Mouse (Mus musculus): ENCODE data around the gene Klhl7.

The Klhl7 gene

DNA sequence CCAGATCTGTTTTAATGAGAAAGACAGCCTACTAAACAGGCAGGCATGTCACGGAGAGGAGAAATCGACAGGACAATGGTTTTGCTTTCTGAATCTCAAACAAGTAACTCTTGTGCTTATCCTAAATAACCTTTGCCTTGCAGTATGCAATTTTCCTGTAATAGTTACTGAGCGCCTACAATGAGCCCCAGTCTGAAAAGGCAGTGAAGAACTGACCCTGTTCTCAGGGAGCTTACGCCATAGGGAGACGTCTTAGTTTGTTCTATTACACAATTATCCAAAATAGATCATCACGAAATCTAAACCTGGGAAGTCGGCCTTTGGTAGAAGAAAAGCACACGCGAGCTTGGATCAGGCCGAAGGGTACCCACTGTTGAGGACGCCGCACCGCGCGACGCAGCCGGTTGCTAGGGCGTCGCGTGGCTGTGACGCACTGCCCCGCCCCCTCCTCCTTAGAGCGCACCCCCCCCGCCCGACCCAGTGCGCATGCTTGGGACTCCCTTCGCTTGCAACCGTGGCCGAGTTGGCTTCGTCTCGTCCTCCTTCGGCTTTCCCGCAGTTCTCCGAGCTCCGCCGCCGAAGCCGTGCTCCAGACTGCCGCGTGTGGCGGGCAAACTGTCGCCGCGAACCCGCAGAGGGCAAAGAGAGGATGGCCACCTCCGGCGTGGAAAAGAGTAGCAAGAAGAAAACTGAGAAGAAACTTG is at the start of gene Klhl7:
Klhl7 (plus strand) TSS at position 500 of the 704 bp plus-strand sequence.
- DNase-seq = peak; percentile 87

DNA sequence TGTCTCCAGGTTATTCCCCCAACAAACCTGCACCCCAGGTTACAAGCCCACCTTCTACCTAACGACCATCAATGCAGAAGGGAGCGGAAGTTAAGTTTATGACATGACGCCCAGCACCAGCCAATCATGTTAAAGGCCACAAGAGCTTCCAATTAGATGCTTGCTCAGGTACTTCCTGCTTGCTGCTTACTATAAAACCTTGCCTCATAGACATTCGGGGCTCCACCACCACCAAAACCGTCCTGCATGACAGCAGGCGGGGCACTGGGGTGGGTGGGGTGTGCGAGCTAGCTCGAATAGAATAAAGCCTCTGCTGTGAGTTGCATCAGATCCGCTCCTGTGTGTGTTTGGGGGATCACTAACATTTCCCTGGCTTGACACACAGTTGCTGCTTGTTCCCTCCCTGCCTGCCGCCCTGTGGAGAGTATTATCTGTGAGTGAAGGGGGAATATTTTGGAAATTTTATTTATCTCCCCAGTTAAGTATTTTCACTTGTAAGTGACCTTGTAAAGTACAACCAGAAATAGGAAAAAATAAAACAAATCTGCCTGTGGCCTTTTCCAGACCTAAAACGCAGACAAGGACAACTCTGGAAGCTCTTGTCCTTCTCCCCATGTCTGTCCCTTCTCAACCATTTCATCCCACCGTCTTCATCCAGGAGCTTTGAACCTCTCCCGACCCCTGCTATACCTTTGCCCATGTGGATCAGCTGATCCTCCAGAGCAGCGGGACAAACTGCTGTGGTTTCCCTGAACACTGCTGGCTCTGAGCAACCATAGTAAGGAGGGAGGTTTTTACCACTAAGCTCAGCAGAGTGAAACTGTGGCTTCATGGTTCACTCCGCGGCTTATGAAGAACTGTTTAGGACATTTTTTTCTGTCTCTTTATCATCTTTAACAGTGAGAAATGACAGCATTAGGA is 48.4 kb upstream of the Klhl7 start:
- no peak for DNase-seq

DNA sequence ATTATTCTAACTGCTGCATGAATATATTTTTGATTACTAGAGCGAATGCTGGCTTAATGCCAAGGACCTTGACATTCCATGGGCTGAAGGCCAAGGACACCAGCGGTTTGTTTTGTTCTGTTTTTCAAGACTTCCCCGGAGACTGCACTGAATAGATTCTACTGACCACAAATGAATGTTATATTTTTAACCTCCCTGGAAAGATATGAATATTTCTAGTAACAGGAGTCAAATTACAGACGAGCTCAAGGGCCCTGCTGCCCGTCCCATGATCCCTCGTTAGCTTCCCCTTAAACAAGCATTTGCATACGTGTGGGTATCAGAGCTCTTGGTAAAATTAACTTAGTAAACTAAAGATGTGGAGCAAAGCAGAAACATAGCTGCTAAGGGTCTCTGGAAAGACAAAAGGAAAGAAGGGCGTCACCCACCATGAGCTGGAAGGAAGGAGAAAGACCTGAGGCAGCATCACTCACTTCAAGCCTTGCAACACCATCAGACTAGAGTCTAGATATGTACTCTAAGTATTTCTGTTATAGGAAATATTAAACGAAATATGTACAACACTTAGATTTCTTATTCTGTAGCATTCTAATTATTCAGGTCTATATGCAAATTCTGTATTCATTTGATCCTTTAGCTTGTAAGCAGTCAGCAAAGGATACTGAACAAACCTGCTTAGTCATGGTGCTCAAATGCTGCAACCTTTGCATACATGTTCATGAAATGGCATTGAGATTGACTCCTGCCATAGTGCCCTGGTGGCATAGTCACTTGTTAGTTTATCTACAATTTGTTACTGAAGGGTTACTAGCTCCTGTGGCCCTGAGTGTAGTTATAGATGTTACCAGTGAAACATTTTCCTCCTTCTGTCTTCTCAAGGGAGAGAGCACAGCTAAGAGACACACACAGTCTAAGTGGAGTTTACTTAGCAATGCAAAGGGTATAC is 46.9 kb upstream of the Klhl7 start:
- DNase-seq = peak; percentile 65

- no peak for DNase-seq
Observed at GRCm38 (mm10) chr5:24054382-24054781, 46.0 kb upstream of the Klhl7 start.

- no peak for DNase-seq
Observed at GRCm38 (mm10) chr5:24056865-24057264, 43.5 kb upstream of the Klhl7 start.

GRCm38 (mm10) chr5:24057592-24057991 is 42.8 kb upstream of the Klhl7 start:
- no peak for DNase-seq

DNA sequence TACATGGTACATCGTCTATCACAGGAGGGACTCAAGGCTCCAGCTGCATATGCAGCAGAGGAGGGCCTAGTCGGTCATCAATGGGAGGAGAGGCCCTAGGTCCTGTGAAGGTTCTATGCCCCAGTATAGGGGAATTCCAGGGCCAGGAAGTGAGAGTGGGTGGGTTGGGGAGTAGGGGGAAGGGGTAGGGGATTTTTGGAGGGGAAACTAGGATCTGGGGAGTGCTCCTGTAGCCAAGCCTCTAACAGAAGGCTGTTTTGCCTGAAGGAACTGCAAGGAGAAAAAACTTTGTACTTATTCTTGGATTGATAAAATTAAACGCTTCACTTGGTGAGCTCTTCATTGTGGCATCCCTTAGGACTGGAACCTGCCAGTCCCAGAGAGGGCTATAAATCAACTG is 39.5 kb upstream of the Klhl7 start:
- no peak for DNase-seq

DNA sequence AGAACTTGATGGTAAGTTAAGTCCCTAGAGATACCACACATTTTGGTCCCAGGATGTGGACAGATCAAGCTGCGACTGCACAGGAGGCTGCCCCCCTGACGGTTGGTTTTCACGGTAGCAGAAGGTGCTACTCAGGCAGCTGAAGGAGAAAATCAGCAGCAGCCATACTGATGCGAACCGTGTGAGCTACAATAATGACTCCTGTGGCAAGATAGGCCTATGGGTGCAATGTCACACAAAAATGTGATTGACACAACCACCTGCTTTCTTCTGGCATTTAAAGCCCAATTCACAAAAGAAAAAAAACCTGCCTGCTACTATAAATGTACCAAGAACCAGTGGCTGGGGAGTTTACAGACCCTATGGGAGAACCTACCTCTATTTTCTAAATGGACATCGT is 37.4 kb upstream of the Klhl7 start:
- DNase-seq = no peak

DNA sequence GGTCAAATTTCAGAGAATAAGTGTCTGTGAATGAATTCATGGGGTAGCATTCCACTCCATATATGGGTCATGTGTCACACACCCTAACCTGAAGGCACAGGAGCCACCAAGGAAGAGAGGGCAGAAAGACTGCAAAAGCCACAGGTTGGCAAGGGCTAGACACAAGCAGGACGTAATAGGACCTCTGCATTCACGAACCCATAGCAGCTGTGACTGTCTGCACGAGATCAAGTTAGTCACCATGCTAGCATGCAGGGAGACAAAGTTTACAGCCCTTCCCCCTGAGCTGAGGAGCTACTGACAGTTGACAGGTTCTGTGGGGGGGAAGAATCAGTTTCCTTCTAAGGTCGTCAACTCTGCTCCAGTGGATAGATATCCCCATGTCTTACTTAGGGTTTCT is 36.9 kb upstream of the Klhl7 start:
- no peak for DNase-seq

DNA sequence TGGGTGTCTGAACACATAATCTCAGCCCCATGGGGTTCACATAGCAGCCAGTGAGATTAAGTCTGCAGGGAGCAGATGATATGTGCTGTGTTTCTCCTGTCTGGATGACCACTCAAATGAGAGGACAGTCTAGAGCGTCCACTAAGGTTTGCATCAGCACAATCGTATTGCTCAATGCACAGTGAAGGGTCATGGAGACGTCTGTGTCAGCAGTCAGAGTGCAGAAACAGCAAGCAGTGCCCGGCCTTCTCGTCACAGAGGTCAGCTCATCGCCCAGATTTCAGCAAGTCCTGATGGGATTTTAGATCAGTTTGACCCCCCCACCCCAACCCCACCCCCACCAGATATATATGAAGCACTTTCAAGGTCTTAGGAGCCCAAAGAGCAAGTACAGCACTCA is 31.4 kb upstream of the Klhl7 start:
- DNase-seq = no peak

GRCm38 (mm10) chr5:24072031-24072430 is 28.4 kb upstream of the Klhl7 start:
- peak; percentile 30 for DNase-seq

GRCm38 (mm10) chr5:24076986-24077718 is 23.3 kb upstream of the Klhl7 start:
- DNase-seq = peak; percentile 88

DNA sequence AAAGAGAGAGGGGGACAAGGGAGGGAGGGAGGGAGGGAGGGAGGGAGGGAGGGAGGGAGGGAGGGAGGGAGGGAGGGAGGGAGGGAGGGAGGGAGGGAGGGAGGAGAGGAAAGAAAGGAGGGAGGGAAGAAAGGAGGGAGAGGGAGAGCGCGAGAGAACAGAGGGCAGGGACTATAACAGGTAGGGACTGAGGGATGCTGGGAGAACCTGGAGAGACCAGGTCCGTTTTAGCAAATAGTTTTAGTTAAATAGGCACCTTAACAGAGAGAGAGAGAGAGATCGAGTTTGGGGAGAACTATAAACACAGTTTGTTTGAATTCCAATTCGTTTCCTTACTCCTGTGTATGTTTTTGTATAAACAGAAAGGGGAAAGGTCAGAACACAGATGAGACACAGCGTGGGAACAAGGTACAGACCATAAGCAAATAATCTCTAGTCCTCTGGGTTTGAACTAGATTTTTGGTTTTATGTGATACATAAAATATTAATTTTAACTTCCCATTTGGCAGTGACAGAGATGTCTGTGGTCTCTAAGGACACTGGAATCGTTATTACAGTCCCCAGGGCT is 22.6 kb upstream of the Klhl7 start:
- no peak for DNase-seq

- no peak for DNase-seq
Observed at GRCm38 (mm10) chr5:24078420-24079179, 21.8 kb upstream of the Klhl7 start.

- no peak for DNase-seq
Observed at GRCm38 (mm10) chr5:24080826-24081225, 19.6 kb upstream of the Klhl7 start.

GRCm38 (mm10) chr5:24084835-24085234 is 15.6 kb upstream of the Klhl7 start:
- DNase-seq = no peak

DNA sequence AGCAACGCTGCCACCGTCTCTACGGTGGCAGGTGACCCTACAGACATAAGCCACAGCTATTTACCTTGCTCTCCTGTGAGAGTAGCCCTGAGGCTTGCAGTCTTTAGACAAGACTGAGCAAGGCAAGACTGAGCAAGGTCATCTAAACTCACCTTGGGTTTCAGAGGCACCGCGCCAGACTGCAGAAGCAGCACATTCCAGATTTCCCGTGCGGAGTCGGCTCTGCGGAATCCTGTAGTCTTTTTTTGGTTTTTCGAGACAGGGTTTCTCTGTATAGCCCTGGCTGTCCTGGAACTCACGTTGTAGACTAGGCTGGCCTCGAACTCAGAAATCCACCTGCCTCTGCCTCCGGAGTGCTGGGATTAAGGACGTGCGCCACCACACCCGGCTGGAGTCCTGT is 14.2 kb upstream of the Klhl7 start:
- DNase-seq = no peak

- no peak for DNase-seq
Observed at GRCm38 (mm10) chr5:24086865-24087264, 13.5 kb upstream of the Klhl7 start.

GRCm38 (mm10) chr5:24088451-24088850 is 12.0 kb upstream of the Klhl7 start:
- DNase-seq = no peak

DNA sequence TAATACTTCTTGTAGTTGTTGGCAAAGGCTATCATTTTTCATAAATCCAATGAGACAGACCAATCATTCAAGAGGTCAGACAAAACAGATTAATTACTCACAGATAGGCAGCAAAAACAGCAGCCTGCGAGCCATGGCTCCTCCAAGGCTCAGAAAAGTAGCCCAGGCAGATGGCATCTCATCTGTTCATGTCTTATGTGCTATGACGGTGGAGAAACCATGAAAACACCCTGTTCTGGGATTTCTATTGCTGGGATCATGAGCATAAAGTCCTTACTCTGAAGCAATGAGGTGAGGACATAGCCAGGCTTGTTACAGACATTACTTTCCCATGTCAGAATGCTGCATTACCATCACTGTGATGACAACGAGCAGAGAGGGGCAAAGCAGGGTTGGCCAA is 7.9 kb upstream of the Klhl7 start:
- no peak for DNase-seq

DNA sequence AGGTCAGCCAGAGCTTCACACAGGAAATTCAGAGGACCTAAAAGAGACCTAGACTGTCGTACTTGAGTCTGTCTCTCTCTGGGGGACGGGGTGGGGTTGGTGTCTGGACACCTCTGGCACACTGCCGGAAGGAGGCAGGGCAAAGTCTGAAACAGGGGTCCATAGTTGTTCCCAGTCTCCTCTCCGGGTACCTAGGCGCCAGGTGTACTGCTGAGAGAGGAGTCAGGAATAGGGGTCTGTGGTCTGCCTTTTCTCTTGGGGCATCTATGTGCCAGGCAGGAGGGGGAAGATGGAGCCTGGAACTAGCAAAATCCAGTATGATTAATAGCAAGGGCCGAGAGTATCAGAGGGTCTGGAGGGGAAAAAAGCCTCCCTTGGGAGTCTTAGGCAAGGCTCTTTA is 5.0 kb upstream of the Klhl7 start:
- DNase-seq = no peak
